Mouse (Mus musculus) left cerebral cortex, adult 9 months (tissue): ENCODE results near the gene Kcnt1.
"Not testable (repeated sequence)": the region's sequence is repeated elsewhere in the genome, so short reads cannot be mapped to it uniquely, and the experiment has no call there.

ENCODE experiments used
- DNase-seq, 2 experiments: peaks; one replicate each; pipeline ENCODE4 v3.0.0; 2022; ENCODE audit warnings: low spot score in 2 of 2

Kcnt1 gene

GRCm38 (mm10) chr2:25863337-25864131 is at the start of gene Kcnt1:
Gene Kcnt1 (plus strand): TSS chr2:25863734.
- DNase-seq, result peak in 1 of 2 experiments; percentile 54

- DNase-seq, result not testable (repeated sequence)
Observed at GRCm38 (mm10) chr2:25815748-25816147, 47.8 kb upstream of the Kcnt1 start, which contains the start of gene Glt6d1. Gene Glt6d1 (minus strand): TSS chr2:25815848.

GRCm38 (mm10) chr2:25822806-25823205 is 40.7 kb upstream of the Kcnt1 start, which contains the start of gene Lcn9:
Gene Lcn9 (plus strand): TSS chr2:25823153.
- peak in 1 of 2 experiments; percentile 35 for DNase-seq

GRCm38 (mm10) chr2:25824751-25825150 is 38.8 kb upstream of the Kcnt1 start:
- DNase-seq, result no peak

- DNase-seq, result no peak
Observed at GRCm38 (mm10) chr2:25828344-25828947, 35.1 kb upstream of the Kcnt1 start.

GRCm38 (mm10) chr2:25830786-25831185 is 32.7 kb upstream of the Kcnt1 start:
- no peak for DNase-seq

GRCm38 (mm10) chr2:25836291-25836690 is 27.2 kb upstream of the Kcnt1 start:
- DNase-seq, result peak in 1 of 2 experiments; percentile 85

- DNase-seq, result peak in 1 of 2 experiments; percentile 30
Observed at GRCm38 (mm10) chr2:25842161-25842560, 21.4 kb upstream of the Kcnt1 start.

- peak in 1 of 2 experiments; percentile 28 for DNase-seq
Observed at GRCm38 (mm10) chr2:25842758-25843157, 20.8 kb upstream of the Kcnt1 start.

- DNase-seq, result no peak
Observed at GRCm38 (mm10) chr2:25844097-25844496, 19.4 kb upstream of the Kcnt1 start.

GRCm38 (mm10) chr2:25846516-25846915 is 17.0 kb upstream of the Kcnt1 start:
- DNase-seq, result no peak

GRCm38 (mm10) chr2:25847226-25847625 is 16.3 kb upstream of the Kcnt1 start, which contains the start of gene Sohlh1:
Gene Sohlh1 (minus strand): TSS chr2:25847248.
- no peak for DNase-seq

GRCm38 (mm10) chr2:25850330-25850729 is 13.2 kb upstream of the Kcnt1 start:
- peak in 1 of 2 experiments; percentile 44 for DNase-seq

- DNase-seq, result peak; percentile 57 to 60
Observed at GRCm38 (mm10) chr2:25852626-25853025, 10.9 kb upstream of the Kcnt1 start.

GRCm38 (mm10) chr2:25853998-25854397 is 9.5 kb upstream of the Kcnt1 start:
- DNase-seq, result no peak

- no peak for DNase-seq
Observed at GRCm38 (mm10) chr2:25859891-25860290, 3.6 kb upstream of the Kcnt1 start.

GRCm38 (mm10) chr2:25862038-25862437 is 1.5 kb upstream of the Kcnt1 start:
- no peak for DNase-seq

GRCm38 (mm10) chr2:25862696-25863270 is 751 bp upstream of the Kcnt1 start:
- DNase-seq, result no peak

GRCm38 (mm10) chr2:25864230-25864629 is 696 bp downstream of the Kcnt1 start:
- DNase-seq, result no peak

GRCm38 (mm10) chr2:25865412-25865811 is 1.9 kb downstream of the Kcnt1 start:
- DNase-seq, result peak in 1 of 2 experiments; percentile 75

- peak; percentile 51 to 56 for DNase-seq
Observed at GRCm38 (mm10) chr2:25866656-25867055, 3.1 kb downstream of the Kcnt1 start.

- DNase-seq, result no peak
Observed at GRCm38 (mm10) chr2:25877250-25877735, 13.8 kb downstream of the Kcnt1 start.
